Mouse (Mus musculus): ENCODE measurements around the gene Hspa1b. TPM values are rescaled to one million over a fixed set of nuclear protein-coding genes. Genes with fewer than 3 reads are reported as not detected.
"Not testable (repeated sequence)": the region's sequence is repeated elsewhere in the genome, so short reads cannot be mapped to it uniquely, and the experiment has no call there.

The Hspa1b gene
- not detected in 2 replicates for polyA plus RNA-seq (2012; ENCODE audit: insufficient read depth, insufficient read length, low replicate concordance, missing spikeins)

GRCm38 (mm10) chr17:34959130-34959778 is at the start of gene Hspa1b:
Gene Hspa1b (minus strand): TSS chr17:34959238.
- peak within 1 kb of the TSS; percentile 49 for H3K4me3 ChIP-seq (ENCODE audit: insufficient read depth, low read depth, low read length)
- under 1% methylated on average over 32 of the region's 32 CpGs for WGBS
- peak; percentile 47 for TF ChIP-seq POLR2A (IDR thresholded peaks at IDR 0.05; ENCODE audit: insufficient read depth, low read depth, low read length)
- peak within 1 kb of the TSS; percentile 78 for H3K27ac ChIP-seq (ENCODE audit: insufficient read depth, low read depth, low read length)
- H3K4me1 ChIP-seq (ENCODE audit: control insufficient read depth, insufficient read depth, low read length) = not testable (repeated sequence)

- H3K4me1 ChIP-seq (ENCODE audit: control insufficient read depth, insufficient read depth, low read length) = peaks cover 2% of the 10 kb centered on the region
- H3K4me3 ChIP-seq (ENCODE audit: insufficient read depth, low read depth, low read length) = no peak overlapping the region
- no peak overlapping the region for H3K27ac ChIP-seq (ENCODE audit: insufficient read depth, low read depth, low read length)
- 93% methylated on average over 7 of the region's 7 CpGs for WGBS
- no peak for TF ChIP-seq CTCF (IDR thresholded peaks at IDR 0.05; ENCODE audit: insufficient read depth, low read depth, low read length)
- no peak for TF ChIP-seq POLR2A (IDR thresholded peaks at IDR 0.05; ENCODE audit: insufficient read depth, low read depth, low read length)
Observed at GRCm38 (mm10) chr17:35007387-35007991, 48.5 kb upstream of the Hspa1b start.

- not testable (repeated sequence) for H3K4me3 ChIP-seq (ENCODE audit: insufficient read depth, low read depth, low read length)
Observed at GRCm38 (mm10) chr17:35005902-35006301, 46.9 kb upstream of the Hspa1b start.

GRCm38 (mm10) chr17:35005158-35005557 is 46.1 kb upstream of the Hspa1b start:
- Histone ChIP-seq H3K4me1 (ENCODE audit: control insufficient read depth, insufficient read depth, low read length) (peaks cover 7% of the 10 kb centered on the region), H3K4me3 (ENCODE audit: insufficient read depth, low read depth, low read length) (no peak overlapping the region), H3K27ac (ENCODE audit: insufficient read depth, low read depth, low read length) (no peak overlapping the region)
- WGBS = 96% methylated on average over 10 of the region's 10 CpGs
- TF ChIP-seq CTCF (IDR thresholded peaks at IDR 0.05; ENCODE audit: insufficient read depth, low read depth, low read length) = no peak
- TF ChIP-seq POLR2A (IDR thresholded peaks at IDR 0.05; ENCODE audit: insufficient read depth, low read depth, low read length) = no peak

More at GRCm38 (mm10) chr17:35005902-35006301, 46.9 kb upstream of the Hspa1b start:
- not testable (repeated sequence) for H3K27ac ChIP-seq (ENCODE audit: insufficient read depth, low read depth, low read length); H3K4me1 ChIP-seq (ENCODE audit: control insufficient read depth, insufficient read depth, low read length)
- WGBS = 95% methylated on average over 4 of the region's 5 CpGs

- WGBS = 94% methylated on average over 17 of the region's 17 CpGs
- no peak overlapping the region for H3K4me3 ChIP-seq (ENCODE audit: insufficient read depth, low read depth, low read length)
- no peak overlapping the region for H3K27ac ChIP-seq (ENCODE audit: insufficient read depth, low read depth, low read length)
- no peak for TF ChIP-seq CTCF (IDR thresholded peaks at IDR 0.05; ENCODE audit: insufficient read depth, low read depth, low read length)
- 0 out of 2 replicates have a peak, but pooled peaks have one; percentile 9 for TF ChIP-seq POLR2A (IDR thresholded peaks at IDR 0.05; ENCODE audit: insufficient read depth, low read depth, low read length)
- H3K4me1 ChIP-seq (ENCODE audit: control insufficient read depth, insufficient read depth, low read length) = peaks cover 10% of the 10 kb centered on the region
Observed at GRCm38 (mm10) chr17:35004075-35004717, 45.2 kb upstream of the Hspa1b start.

GRCm38 (mm10) chr17:35003022-35003838 is 44.2 kb upstream of the Hspa1b start:
- no peak for TF ChIP-seq POLR2A (IDR thresholded peaks at IDR 0.05; ENCODE audit: insufficient read depth, low read depth, low read length)
- TF ChIP-seq CTCF (IDR thresholded peaks at IDR 0.05; ENCODE audit: insufficient read depth, low read depth, low read length) = no peak
- 73% methylated on average over 9 of the region's 9 CpGs for WGBS
- Histone ChIP-seq H3K4me1 (ENCODE audit: control insufficient read depth, insufficient read depth, low read length) (peaks cover 10% of the 10 kb centered on the region), H3K4me3 (ENCODE audit: insufficient read depth, low read depth, low read length) (no peak overlapping the region), H3K27ac (ENCODE audit: insufficient read depth, low read depth, low read length) (no peak overlapping the region)

- peaks cover 10% of the 10 kb centered on the region for H3K4me1 ChIP-seq (ENCODE audit: control insufficient read depth, insufficient read depth, low read length)
- peak overlapping the region; percentile 84 for H3K4me3 ChIP-seq (ENCODE audit: insufficient read depth, low read depth, low read length)
- 6% methylated on average over 12 of the region's 12 CpGs for whole genome bisulfite sequencing
- TF ChIP-seq POLR2A (IDR thresholded peaks at IDR 0.05; ENCODE audit: insufficient read depth, low read depth, low read length) (no peak), CTCF (IDR thresholded peaks at IDR 0.05; ENCODE audit: insufficient read depth, low read depth, low read length) (no peak)
- no peak overlapping the region for H3K27ac ChIP-seq (ENCODE audit: insufficient read depth, low read depth, low read length)
Observed at GRCm38 (mm10) chr17:35002153-35002865, 43.3 kb upstream of the Hspa1b start.

- TF ChIP-seq CTCF (IDR thresholded peaks at IDR 0.05; ENCODE audit: insufficient read depth, low read depth, low read length) (no peak), POLR2A (IDR thresholded peaks at IDR 0.05; ENCODE audit: insufficient read depth, low read depth, low read length) (no peak)
- Histone ChIP-seq H3K4me1 (ENCODE audit: control insufficient read depth, insufficient read depth, low read length) (peaks cover 10% of the 10 kb centered on the region), H3K4me3 (ENCODE audit: insufficient read depth, low read depth, low read length) (peak overlapping the region; percentile 84), H3K27ac (ENCODE audit: insufficient read depth, low read depth, low read length) (no peak overlapping the region; the same call in 1 of the 2 replicates)
- WGBS = under 1% methylated on average over 35 of the region's 35 CpGs
Observed at GRCm38 (mm10) chr17:35001452-35002152, 42.6 kb upstream of the Hspa1b start.

All from olfactory bulb, adult 2 months (tissue).